Mouse (Mus musculus) embryonic fibroblast, embryonic 13.5 days (primary cell): ENCODE measurements at regions not wholly inside any gene's neighbourhood (a gene's known extent, or its start where the extent isn't known, plus 50 kb on each side); places are given as distances from the start of the nearest gene placed in this dataset.

Source experiments
- CTCF ChIP-seq: IDR thresholded peaks from 2 replicates; pipeline ENCODE4 v1.5.1; 2011; ENCODE audit warnings: mild to moderate bottlenecking, control low read depth, low read length, moderate library complexity, borderline replicate concordance; ENCODE audit not compliant: insufficient read depth
- POLR2A ChIP-seq: IDR thresholded peaks from 2 replicates; pipeline ENCODE4 v1.6.1; 2011; ENCODE audit warnings: low read depth, mild to moderate bottlenecking, control low read depth, low read length, moderate library complexity

- no peak for TF ChIP-seq CTCF
- TF ChIP-seq POLR2A = no peak
These were observed 386.3 kb upstream of the Kazn start for GRCm38 (mm10) chr4:142625456-142625855.
